Mouse (Mus musculus) embryonic fibroblast, embryonic 13.5 days (primary cell): ENCODE measurements at regions not wholly inside any gene's neighbourhood (a gene's known extent, or its start where the extent isn't known, plus 50 kb on each side); places are given as distances from the start of the nearest gene placed in this dataset.

Experiments
- H3K27ac ChIP-seq: 2 replicates; pipeline ENCODE4 v1.5.1; 2012; ENCODE audit warnings: low read length, control low read depth, inconsistent platforms; ENCODE audit not compliant: insufficient read depth
- H3K4me1 ChIP-seq: 2 replicates; pipeline ENCODE4 v1.6.1; 2011; ENCODE audit warnings: low read length; ENCODE audit not compliant: control insufficient read depth, insufficient read depth
- H3K4me3 ChIP-seq: 2 replicates; pipeline ENCODE4 v1.5.1; 2011; ENCODE audit warnings: mild to moderate bottlenecking, control low read depth, low read length; ENCODE audit not compliant: insufficient read depth
- CTCF ChIP-seq: IDR thresholded peaks from 2 replicates; pipeline ENCODE4 v1.5.1; 2011; ENCODE audit warnings: mild to moderate bottlenecking, control low read depth, low read length, moderate library complexity, borderline replicate concordance; ENCODE audit not compliant: insufficient read depth
- POLR2A ChIP-seq: IDR thresholded peaks from 2 replicates; pipeline ENCODE4 v1.6.1; 2011; ENCODE audit warnings: low read depth, mild to moderate bottlenecking, control low read depth, low read length, moderate library complexity

DNA sequence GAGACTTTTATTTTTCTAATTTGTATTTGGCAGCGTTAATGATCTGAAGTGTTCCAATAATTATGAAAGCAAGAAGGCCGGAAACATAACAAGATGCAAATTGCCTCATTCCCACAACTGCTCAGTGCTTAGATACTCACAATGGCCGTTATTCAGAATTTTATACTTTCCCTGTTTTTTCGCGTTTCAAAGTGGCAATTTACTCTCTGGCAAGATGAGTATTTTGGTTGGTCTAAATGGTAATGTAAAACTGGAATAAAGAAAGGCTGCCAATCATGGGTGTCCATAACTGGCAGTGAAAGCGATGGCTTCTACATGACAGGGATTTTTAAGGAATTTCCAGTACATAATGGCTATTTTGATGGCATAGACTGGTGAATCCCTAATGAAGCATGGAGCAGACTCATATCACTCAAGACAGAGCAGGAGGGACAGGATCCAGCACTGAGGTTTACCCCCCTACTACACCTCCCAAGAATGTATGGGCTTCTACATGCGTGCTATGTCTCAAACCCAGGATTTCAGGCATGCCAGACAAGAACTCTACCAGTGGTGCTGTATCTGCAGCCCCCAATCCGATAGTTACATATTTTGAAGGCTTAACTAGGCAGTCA is 354.9 kb downstream of the Med10 start:
- no peak for TF ChIP-seq POLR2A
- no peak for TF ChIP-seq CTCF
- peaks cover 6% of the 10 kb centered on the region for H3K4me1 ChIP-seq
- no peak overlapping the region for H3K27ac ChIP-seq
- H3K4me3 ChIP-seq = no peak overlapping the region

- Histone ChIP-seq H3K4me3 (no peak overlapping the region), H3K27ac (no peak overlapping the region), H3K4me1 (peaks cover 6% of the 10 kb centered on the region)
- TF ChIP-seq POLR2A (no peak), CTCF (no peak)
Measured at GRCm38 (mm10) chr13:70159065-70159464, 356.9 kb downstream of the Med10 start.

GRCm38 (mm10) chr13:70159604-70160003 is 357.4 kb downstream of the Med10 start:
- H3K4me3 ChIP-seq = no peak overlapping the region
- TF ChIP-seq CTCF (no peak), POLR2A (no peak)
- H3K4me1 ChIP-seq = peaks cover 6% of the 10 kb centered on the region
- no peak overlapping the region for H3K27ac ChIP-seq

DNA sequence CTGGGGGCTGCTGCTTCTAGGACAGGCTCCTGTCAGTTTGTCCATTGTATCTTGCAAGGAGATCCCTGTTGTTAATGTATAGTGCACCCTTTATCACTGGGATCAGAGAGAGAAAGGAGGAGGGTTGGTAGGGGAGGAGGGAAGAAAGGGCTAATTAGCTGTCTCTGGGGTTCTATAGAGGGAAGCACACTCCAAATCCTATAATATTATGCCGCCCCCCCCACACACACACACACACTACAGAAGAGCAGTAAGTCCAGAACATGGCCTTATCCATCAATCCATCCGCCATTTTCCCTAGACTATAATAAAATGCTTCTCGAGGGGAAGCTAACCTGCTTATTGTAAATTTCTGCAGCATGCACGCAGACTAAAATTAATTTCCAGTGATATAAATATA is 359.9 kb downstream of the Med10 start:
- Histone ChIP-seq H3K4me1 (peaks cover 6% of the 10 kb centered on the region), H3K4me3 (no peak overlapping the region), H3K27ac (no peak overlapping the region)
- no peak for TF ChIP-seq CTCF

GRCm38 (mm10) chr13:70165511-70166225 is 363.5 kb downstream of the Med10 start:
- no peaks in the 10 kb centered on the region for H3K4me1 ChIP-seq
- H3K4me3 ChIP-seq = no peak overlapping the region
- TF ChIP-seq POLR2A (no peak), CTCF (no peak)
- H3K27ac ChIP-seq = no peak overlapping the region

GRCm38 (mm10) chr13:70167747-70168146 is 365.6 kb downstream of the Med10 start:
- Histone ChIP-seq H3K4me3 (no peak overlapping the region), H3K27ac (no peak overlapping the region), H3K4me1 (no peaks in the 10 kb centered on the region)
- TF ChIP-seq CTCF (no peak), POLR2A (no peak)

- TF ChIP-seq POLR2A = no peak
- no peak for TF ChIP-seq CTCF
- Histone ChIP-seq H3K27ac (no peak overlapping the region), H3K4me1 (no peaks in the 10 kb centered on the region), H3K4me3 (no peak overlapping the region)
Measured at GRCm38 (mm10) chr13:70168906-70169305, 366.7 kb downstream of the Med10 start.

DNA sequence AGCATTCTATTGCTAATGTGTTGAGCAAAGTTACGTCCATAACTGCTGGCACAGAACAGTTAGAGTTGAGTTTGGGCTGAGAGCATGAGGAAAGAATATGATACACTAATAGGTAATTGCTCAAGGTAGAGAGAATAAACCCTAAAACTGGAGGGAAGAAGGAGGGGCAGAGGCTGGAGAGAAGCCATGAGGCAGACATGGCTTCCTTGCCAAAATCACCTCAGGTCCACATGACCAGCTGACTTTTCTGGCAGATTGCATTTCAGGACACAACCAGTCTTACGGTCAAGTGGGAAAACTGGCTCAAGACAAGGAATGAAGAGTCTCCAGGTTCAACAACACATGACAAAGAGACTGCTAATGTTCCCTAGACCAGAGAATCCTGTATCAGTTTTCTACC is 374.9 kb downstream of the Med10 start:
- Histone ChIP-seq H3K4me1 (no peaks in the 10 kb centered on the region), H3K27ac (no peak overlapping the region), H3K4me3 (no peak overlapping the region)
- TF ChIP-seq POLR2A (no peak), CTCF (no peak)

DNA sequence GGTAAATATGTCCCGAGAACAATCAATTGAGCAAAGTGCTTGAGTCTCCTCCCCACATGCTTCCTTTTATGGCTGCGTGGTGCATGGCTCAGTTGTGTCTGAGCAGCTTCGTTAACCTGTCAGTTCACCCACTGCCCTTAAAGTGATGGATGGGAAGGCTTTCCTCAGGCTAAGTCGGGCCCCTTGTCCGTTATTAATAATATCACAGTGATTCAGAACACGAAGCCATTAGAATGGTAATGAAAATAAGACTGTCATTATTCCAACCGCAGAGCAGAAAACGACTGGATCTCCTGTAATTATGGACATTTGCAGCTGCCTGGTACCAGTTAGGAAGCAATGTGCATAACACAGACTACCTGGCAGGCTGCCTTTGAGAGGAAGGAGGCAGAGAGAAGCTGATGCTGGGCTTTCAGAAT is 375.9 kb downstream of the Med10 start:
- TF ChIP-seq CTCF (no peak), POLR2A (no peak)
- Histone ChIP-seq H3K4me3 (no peak overlapping the region), H3K4me1 (no peaks in the 10 kb centered on the region), H3K27ac (no peak overlapping the region)

GRCm38 (mm10) chr13:70190978-70191377 is 388.8 kb downstream of the Med10 start:
- Histone ChIP-seq H3K27ac (no peak overlapping the region), H3K4me1 (no peaks in the 10 kb centered on the region), H3K4me3 (no peak overlapping the region)
- no peak for TF ChIP-seq CTCF
- no peak for TF ChIP-seq POLR2A
